Mouse (Mus musculus) heart, postnatal 0 days (tissue): ENCODE measurements around the gene Ap1ar. TPM values are rescaled to one million over a fixed set of nuclear protein-coding genes. Genes with fewer than 3 reads are reported as not detected.

Experiments
- ATAC-seq: fragments of 200-750 bp; cut with Nextera tagmentation; 2 replicates; pipeline ENCODE4 v1.8.0; 2017; ENCODE audit warnings: low read depth, moderate number of reproducible peaks, moderate library complexity; ENCODE audit not compliant: insufficient read depth
- DNase-seq: peaks from one replicate; pipeline ENCODE4 v3.0.0-alpha.2; 2016; ENCODE audit warnings: low spot score
- H3K27ac ChIP-seq: fragments of 300-500 bp; sonication (generic); 2 replicates; pipeline ENCODE4 v1.5.1; 2014; ENCODE audit warnings: low read depth, mild to moderate bottlenecking
- H3K27me3 ChIP-seq: fragments of 300-500 bp; sonication (generic); 2 replicates; pipeline ENCODE4 v1.6.1; 2014; ENCODE audit warnings: low read length, mixed read lengths; ENCODE audit not compliant: control insufficient read depth, insufficient read depth
- H3K36me3 ChIP-seq: fragments of 300-500 bp; sonication (generic); replicated peaks from 2 replicates; pipeline ENCODE4 v1.6.1; 2014; ENCODE audit warnings: low read length, mixed read lengths; ENCODE audit not compliant: control insufficient read depth, insufficient read depth
- H3K4me1 ChIP-seq: fragments of 300-500 bp; sonication (generic); 2 replicates; pipeline ENCODE4 v1.6.1; 2014; ENCODE audit warnings: antibody characterized with exemption; ENCODE audit not compliant: control insufficient read depth, insufficient read depth
- H3K4me2 ChIP-seq: fragments of 300-500 bp; sonication (generic); 2 replicates; pipeline ENCODE4 v1.6.1; 2014; ENCODE audit warnings: low read depth, mild to moderate bottlenecking, low read length, moderate library complexity
- H3K4me3 ChIP-seq: fragments of 300-500 bp; sonication (generic); 2 replicates; pipeline ENCODE4 v1.5.1; 2014; ENCODE audit warnings: low read depth, low read length
- H3K9ac ChIP-seq: fragments of 300-500 bp; sonication (generic); replicated peaks from 2 replicates; pipeline ENCODE4 v1.6.1; 2014; ENCODE audit warnings: low read depth, low read length, mixed read lengths
- H3K9me3 ChIP-seq: fragments of 300-500 bp; sonication (generic); replicated peaks from 2 replicates; pipeline ENCODE4 v1.6.1; 2016; ENCODE audit warnings: low read length; ENCODE audit not compliant: control insufficient read depth
- CTCF ChIP-seq: IDR thresholded peaks from 2 replicates; pipeline ENCODE4 v1.5.1; 2016; ENCODE audit warnings: antibody characterized with exemption, control low read depth, low read depth
- EP300 ChIP-seq: IDR thresholded peaks from 2 replicates; pipeline ENCODE4 v1.6.1; 2016; ENCODE audit warnings: antibody characterized with exemption, low read depth
- WGBS: fragments of 180-500 bp; shearing (Covaris S2); extraction: QIAGEN DNeasy Blood & Tissue Kit; methylation state at CpG from one replicate; pipeline ENCODE4 v1.1.7; 2014; 5-methylcytosine and 5-hydroxymethylcytosine counted together
- polyA plus RNA-seq: library from polyadenylated mRNA; unstranded; fragments of >200 nt; fragmentation: Nextera tagmentation; extraction: Ambion mirVana; gene quantifications from 2 replicates; pipeline ENCODE4 v1.2.1, GENCODE M21; 2015
- total RNA-seq: library from RNA; depleted of rRNA; stranded (reverse); fragments of >200 nt; gene quantifications from 2 replicates; pipeline ENCODE4 v1.2.3, GENCODE M21; 2014; ENCODE audit warnings: low replicate concordance

Gene Ap1ar
- total and polyA plus RNA-seq, 2 experiments from 2014 or later, result 16.4 to 18.2 TPM

DNA sequence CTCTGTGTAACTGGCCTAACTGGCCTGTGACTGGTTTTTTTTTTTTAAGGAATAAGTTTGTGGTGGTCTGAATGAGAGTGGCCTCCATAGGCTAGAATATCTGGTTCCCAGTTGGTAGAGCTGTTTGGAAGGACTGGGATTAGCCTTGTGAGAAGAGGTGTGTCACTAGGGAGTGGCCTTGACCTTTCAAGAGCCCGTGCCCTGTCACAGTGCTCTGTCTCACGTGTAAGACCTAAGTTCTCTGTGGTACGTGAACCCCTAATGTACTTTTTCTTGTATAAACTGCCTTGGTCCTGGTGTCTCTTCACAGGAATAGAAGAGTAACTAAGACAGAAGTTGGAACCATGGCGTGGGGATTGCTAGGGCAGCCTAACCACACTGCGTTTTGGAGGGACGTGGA lies 31.3 kb downstream of the Ap1ar start:
- TF ChIP-seq CTCF (no peak), EP300 (no peak)
- ATAC-seq, result no peak
- Histone ChIP-seq H3K27me3 (no peaks in the 10 kb centered on the region), H3K27ac (no peak overlapping the region), H3K4me2 (no peak overlapping the region), H3K9ac (no peak overlapping the region), H3K9me3 (no peaks in the 10 kb centered on the region), H3K4me3 (no peak overlapping the region), H3K4me1 (no peaks in the 10 kb centered on the region), H3K36me3 (peaks cover 24% of the 10 kb centered on the region)
- WGBS, result 88% methylated on average over 6 of the region's 6 CpGs
- DNase-seq, result no peak

DNA sequence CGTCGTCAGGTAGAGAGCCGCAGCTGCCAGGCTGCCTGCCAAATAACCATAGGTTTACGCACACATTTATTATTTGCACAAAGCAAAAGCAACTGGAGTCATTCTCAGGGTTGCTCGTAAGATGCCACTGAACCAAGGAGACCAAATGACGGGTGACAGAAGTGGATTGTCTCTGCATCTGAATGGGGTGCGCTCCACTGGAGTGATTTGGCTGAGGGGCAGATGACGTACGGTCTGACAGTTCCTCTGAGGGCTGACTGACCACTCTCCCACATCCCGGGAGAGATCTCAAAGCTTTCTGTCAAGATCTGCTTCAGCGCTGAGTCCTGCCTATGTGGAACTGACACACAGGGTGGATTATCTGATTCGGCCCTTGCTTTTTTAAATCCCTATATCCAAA lies 32.3 kb downstream of the Ap1ar start:
- no peak overlapping the region for H3K4me3 ChIP-seq
- H3K4me2 ChIP-seq, result no peak overlapping the region
- no peak overlapping the region for H3K9ac ChIP-seq
- DNase-seq (no peak), ATAC-seq (no peak)
- H3K27me3 ChIP-seq, result no peaks in the 10 kb centered on the region
- H3K36me3 ChIP-seq, result peaks cover 24% of the 10 kb centered on the region
- no peak overlapping the region for H3K27ac ChIP-seq
- 82% methylated on average over 12 of the region's 12 CpGs for WGBS
- no peaks in the 10 kb centered on the region for H3K4me1 ChIP-seq
- no peaks in the 10 kb centered on the region for H3K9me3 ChIP-seq
- TF ChIP-seq CTCF (no peak), EP300 (no peak)

- Histone ChIP-seq H3K9me3 (no peaks in the 10 kb centered on the region), H3K4me3 (no peak overlapping the region), H3K36me3 (peaks cover 20% of the 10 kb centered on the region), H3K4me1 (no peaks in the 10 kb centered on the region), H3K27me3 (no peaks in the 10 kb centered on the region), H3K27ac (no peak overlapping the region), H3K9ac (no peak overlapping the region), H3K4me2 (no peak overlapping the region)
- TF ChIP-seq CTCF (no peak), EP300 (no peak)
- no peak for DNase-seq
- ATAC-seq, result no peak
- WGBS, result 77% methylated on average over 4 of the region's 4 CpGs
Observed at GRCm38 (mm10) chr3:127804439-127804838, 32.9 kb downstream of the Ap1ar start.

GRCm38 (mm10) chr3:127802814-127803213 lies 34.5 kb downstream of the Ap1ar start:
- H3K4me2 ChIP-seq, result peak overlapping the region; percentile 8; the same call in 1 of the 2 replicates
- WGBS, result 43% methylated on average over 8 of the region's 8 CpGs
- peaks cover 5% of the 10 kb centered on the region; the same call in 1 of the 2 replicates for H3K36me3 ChIP-seq
- ATAC-seq (no peak), DNase-seq (no peak)
- H3K4me3 ChIP-seq, result no peak overlapping the region
- H3K27ac ChIP-seq, result no peak overlapping the region
- no peaks in the 10 kb centered on the region for H3K4me1 ChIP-seq
- no peak overlapping the region for H3K9ac ChIP-seq
- no peak for TF ChIP-seq EP300
- TF ChIP-seq CTCF, result no peak
- no peaks in the 10 kb centered on the region for H3K27me3 ChIP-seq
- H3K9me3 ChIP-seq, result no peaks in the 10 kb centered on the region

GRCm38 (mm10) chr3:127801162-127801561 lies 36.2 kb downstream of the Ap1ar start:
- H3K9ac ChIP-seq, result no peak overlapping the region
- no peaks in the 10 kb centered on the region for H3K9me3 ChIP-seq
- WGBS, result 84% methylated on average over 8 of the region's 8 CpGs
- TF ChIP-seq EP300 (no peak), CTCF (no peak)
- H3K27me3 ChIP-seq, result no peaks in the 10 kb centered on the region
- ATAC-seq (no peak), DNase-seq (no peak)
- H3K36me3 ChIP-seq, result no peaks in the 10 kb centered on the region; the same call in none of the 2 replicates
- H3K27ac ChIP-seq, result no peak overlapping the region
- no peak overlapping the region for H3K4me2 ChIP-seq
- H3K4me3 ChIP-seq, result no peak overlapping the region
- no peaks in the 10 kb centered on the region for H3K4me1 ChIP-seq

DNA sequence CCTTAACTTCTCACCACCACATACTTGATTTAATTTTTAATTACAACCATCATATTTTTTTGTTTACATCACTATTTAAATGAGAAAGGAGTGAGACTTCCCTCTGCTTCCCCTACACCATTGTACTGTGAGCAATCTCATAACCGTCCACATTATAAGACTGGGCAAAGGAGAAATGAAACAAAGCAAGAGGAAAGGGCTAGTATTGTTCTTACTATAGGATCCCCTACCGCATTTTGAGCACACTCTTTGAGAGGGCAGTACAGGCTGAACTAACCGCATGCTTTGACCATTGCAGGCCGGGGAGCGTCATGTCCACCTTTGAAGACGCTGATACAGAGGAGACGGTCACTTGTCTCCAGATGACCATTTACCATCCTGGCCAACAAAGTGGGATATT lies 41.1 kb downstream of the Ap1ar start:
- no peak for DNase-seq
- no peak for TF ChIP-seq CTCF
- WGBS, result 96% methylated on average over 7 of the region's 7 CpGs

More for the DNA sequence above, 41.1 kb downstream of the Ap1ar start:
- Histone ChIP-seq H3K4me2 (no peak overlapping the region), H3K27ac (no peak overlapping the region), H3K27me3 (peaks cover 3% of the 10 kb centered on the region; the same call in 1 of the 2 replicates), H3K4me3 (no peak overlapping the region), H3K4me1 (no peaks in the 10 kb centered on the region), H3K36me3 (no peaks in the 10 kb centered on the region; the same call in 1 of the 2 replicates), H3K9me3 (no peaks in the 10 kb centered on the region), H3K9ac (no peak overlapping the region)
- ATAC-seq, result no peak
